Mouse (Mus musculus): ENCODE data around the gene Snap47. TPM values are rescaled to one million over a fixed set of nuclear protein-coding genes. Genes with fewer than 3 reads are reported as not detected.

Gene Snap47
- polyA plus RNA-seq, 1 experiment from 2014 or later: 622 TPM

DNA sequence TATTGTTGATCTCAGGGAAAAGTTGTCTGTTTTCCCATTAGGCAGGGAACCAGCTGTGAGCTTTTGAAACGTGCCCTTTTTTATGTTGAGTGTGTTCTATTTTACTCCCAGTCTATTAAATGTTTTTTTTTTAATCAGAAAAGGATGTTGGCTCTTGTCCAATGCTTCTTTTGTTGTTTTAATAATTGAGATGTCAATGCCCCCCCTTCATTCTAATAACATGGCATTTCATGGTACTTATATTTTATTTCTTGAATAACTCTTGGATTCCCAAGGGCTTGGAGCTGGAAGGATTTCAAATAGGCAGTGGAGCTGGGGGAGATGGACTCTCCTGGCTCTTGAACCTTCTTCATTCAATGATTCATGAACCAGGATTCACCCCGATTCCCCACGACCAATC is 85.0 kb downstream of the Snap47 start:
- Histone ChIP-seq H3K9me3 (ENCODE audit: control insufficient read depth, low read length) (no peaks in the 10 kb centered on the region), H3K4me1 (replicated peaks; ENCODE audit: control insufficient read depth, insufficient read depth, low read length) (0 out of 2 replicates have a peak, but pooled peaks cover 8% of the 10 kb centered on the region), H3K27me3 (ENCODE audit: control insufficient read depth, insufficient read depth, low read length) (no peaks in the 10 kb centered on the region), H3K4me3 (replicated peaks; ENCODE audit: low read length) (no peak overlapping the region), H3K4me2 (replicated peaks) (no peak overlapping the region), H3K27ac (no peak overlapping the region), H3K36me3 (replicated peaks; ENCODE audit: control insufficient read depth, insufficient read depth) (no peaks in the 10 kb centered on the region), H3K9ac (no peak overlapping the region)
- ATAC-seq (ENCODE audit: low FRiP score): no peak
- no peak for DNase-seq (ENCODE audit: low spot score)
- WGBS: 54% methylated on average over 3 of the region's 3 CpGs

DNA sequence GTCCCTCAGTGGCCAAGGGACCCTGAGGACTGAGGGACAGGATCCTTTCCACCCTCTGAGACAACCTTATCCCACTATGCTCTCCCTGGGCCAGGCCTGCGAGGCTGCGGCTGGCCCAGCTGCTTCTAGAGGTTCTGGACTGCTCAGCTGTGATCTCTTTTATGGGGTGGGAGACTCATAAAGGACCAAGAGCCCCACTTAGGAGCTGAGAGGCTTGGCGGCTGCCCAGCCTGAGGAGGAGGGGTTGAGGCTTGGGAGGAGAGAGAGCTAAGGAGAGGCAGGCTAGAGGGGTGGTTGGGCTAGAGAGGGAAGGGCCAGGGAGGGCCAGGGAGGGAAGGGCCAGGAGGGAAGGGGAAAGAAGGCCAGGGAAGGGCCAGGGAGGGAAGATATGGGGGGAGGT is 86.6 kb downstream of the Snap47 start:
- ATAC-seq (ENCODE audit: low FRiP score) (no peak), DNase-seq (ENCODE audit: low spot score) (no peak)
- Histone ChIP-seq H3K9ac (no peak overlapping the region), H3K27ac (no peak overlapping the region), H3K4me3 (replicated peaks; ENCODE audit: low read length) (no peak overlapping the region), H3K36me3 (replicated peaks; ENCODE audit: control insufficient read depth, insufficient read depth) (no peaks in the 10 kb centered on the region), H3K4me2 (replicated peaks) (no peak overlapping the region), H3K4me1 (replicated peaks; ENCODE audit: control insufficient read depth, insufficient read depth, low read length) (0 out of 2 replicates have a peak, but pooled peaks cover 8% of the 10 kb centered on the region), H3K27me3 (ENCODE audit: control insufficient read depth, insufficient read depth, low read length) (no peaks in the 10 kb centered on the region), H3K9me3 (ENCODE audit: control insufficient read depth, low read length) (no peaks in the 10 kb centered on the region)
- 63% methylated on average over 3 of the region's 3 CpGs for WGBS

DNA sequence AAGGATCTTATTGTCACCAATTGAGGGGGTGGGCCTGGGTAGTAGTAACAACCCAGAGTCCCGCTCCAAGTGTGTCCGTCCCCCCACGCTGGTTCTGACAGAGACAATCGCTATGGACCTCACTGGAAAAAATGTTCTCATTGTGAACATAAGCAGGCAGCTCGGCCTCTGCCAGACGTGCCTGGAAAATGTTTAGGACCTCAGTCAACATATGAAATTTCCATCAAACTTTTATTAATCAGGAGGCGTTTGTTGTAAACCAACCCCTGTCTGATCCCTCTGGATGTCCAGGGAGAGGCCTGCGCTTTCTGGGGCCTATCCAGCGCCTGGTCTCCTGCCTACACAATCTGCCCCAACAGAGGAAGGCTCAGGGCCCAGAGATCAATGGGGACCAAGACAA is 87.0 kb downstream of the Snap47 start:
- Histone ChIP-seq H3K4me1 (replicated peaks; ENCODE audit: control insufficient read depth, insufficient read depth, low read length) (0 out of 2 replicates have a peak, but pooled peaks cover 8% of the 10 kb centered on the region), H3K36me3 (replicated peaks; ENCODE audit: control insufficient read depth, insufficient read depth) (no peaks in the 10 kb centered on the region), H3K27me3 (ENCODE audit: control insufficient read depth, insufficient read depth, low read length) (no peaks in the 10 kb centered on the region), H3K9ac (no peak overlapping the region), H3K9me3 (ENCODE audit: control insufficient read depth, low read length) (no peaks in the 10 kb centered on the region), H3K4me2 (replicated peaks) (no peak overlapping the region), H3K4me3 (replicated peaks; ENCODE audit: low read length) (no peak overlapping the region), H3K27ac (no peak overlapping the region)
- no peak for ATAC-seq (ENCODE audit: low FRiP score)
- DNase-seq (ENCODE audit: low spot score): no peak
- 87% methylated on average over 9 of the region's 9 CpGs for WGBS

DNA sequence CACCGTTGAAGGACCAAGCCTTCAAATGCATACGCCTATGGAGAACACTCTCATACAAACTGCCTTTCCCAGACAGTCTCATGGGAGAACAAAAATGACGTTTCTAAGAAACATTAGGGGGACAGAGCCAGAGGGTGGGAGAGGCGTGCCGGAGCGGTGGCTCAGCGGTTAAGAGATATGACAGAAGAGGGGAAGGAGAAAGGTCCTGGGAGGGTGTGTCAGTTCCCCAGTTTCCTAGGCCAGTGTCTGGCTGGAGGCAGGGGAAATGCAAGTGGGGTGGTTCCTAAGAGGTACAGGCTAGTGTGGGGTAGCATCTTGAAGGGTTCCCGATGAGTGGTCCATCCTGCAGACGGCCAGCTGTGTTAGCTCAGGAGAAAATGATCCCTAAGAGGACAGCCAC is 89.7 kb downstream of the Snap47 start:
- Histone ChIP-seq H3K27ac (no peak overlapping the region), H3K4me2 (replicated peaks) (no peak overlapping the region), H3K9me3 (ENCODE audit: control insufficient read depth, low read length) (no peaks in the 10 kb centered on the region), H3K4me3 (replicated peaks; ENCODE audit: low read length) (no peak overlapping the region), H3K27me3 (ENCODE audit: control insufficient read depth, insufficient read depth, low read length) (no peaks in the 10 kb centered on the region), H3K9ac (no peak overlapping the region), H3K4me1 (replicated peaks; ENCODE audit: control insufficient read depth, insufficient read depth, low read length) (0 out of 2 replicates have a peak, but pooled peaks cover 7% of the 10 kb centered on the region), H3K36me3 (replicated peaks; ENCODE audit: control insufficient read depth, insufficient read depth) (no peaks in the 10 kb centered on the region)
- 84% methylated on average over 9 of the region's 9 CpGs for WGBS
- DNase-seq (ENCODE audit: low spot score) (no peak), ATAC-seq (ENCODE audit: low FRiP score) (no peak)

Other genes with a start within 250 kb of the Snap47 start
- 88.2 and 98.7 TPM in 2 replicates for gene Mrpl55, start 248.7 kb downstream of the Snap47 start, polyA plus RNA-seq (2014; fragmentation: Nextera tagmentation; extraction: Ambion mirVana)
- 21.4 and 25.0 TPM in 2 replicates for gene 2310033P09Rik, start 242.9 kb downstream of the Snap47 start, polyA plus RNA-seq (2014; fragmentation: Nextera tagmentation; extraction: Ambion mirVana)
- 611 and 652 TPM in 2 replicates for gene Arf1, start 222.9 kb downstream of the Snap47 start, polyA plus RNA-seq (2014; fragmentation: Nextera tagmentation; extraction: Ambion mirVana)
- gene Wnt3a, start 160.4 kb downstream of the Snap47 start, polyA plus RNA-seq (2014; fragmentation: Nextera tagmentation; extraction: Ambion mirVana): 0.40 and 0.43 TPM in 2 replicates
- 2.1 TPM in 2 replicates for gene Wnt9a, start 144.3 kb downstream of the Snap47 start, polyA plus RNA-seq (2014; fragmentation: Nextera tagmentation; extraction: Ambion mirVana)
- not detected in 2 replicates for gene Prss38, start 75.5 kb downstream of the Snap47 start, polyA plus RNA-seq (2014; fragmentation: Nextera tagmentation; extraction: Ambion mirVana)
- 17.6 and 19.8 TPM in 2 replicates for gene Jmjd4, start 1.1 kb downstream of the Snap47 start, polyA plus RNA-seq (2014; fragmentation: Nextera tagmentation; extraction: Ambion mirVana)
- 13.7 and 16.3 TPM in 2 replicates for gene Zfp867, start 21.3 kb upstream of the Snap47 start, polyA plus RNA-seq (2014; fragmentation: Nextera tagmentation; extraction: Ambion mirVana)
- 12.3 and 13.7 TPM in 2 replicates for gene Zkscan17, start 75.6 kb upstream of the Snap47 start, polyA plus RNA-seq (2014; fragmentation: Nextera tagmentation; extraction: Ambion mirVana)
- 0.10 and 0.11 TPM in 2 replicates for gene Nlrp3, start 90.4 kb upstream of the Snap47 start, polyA plus RNA-seq (2014; fragmentation: Nextera tagmentation; extraction: Ambion mirVana)
- not detected in 2 replicates for gene Olfr222, start 125.0 kb upstream of the Snap47 start, polyA plus RNA-seq (2014; fragmentation: Nextera tagmentation; extraction: Ambion mirVana)
- gene Olfr223, start 142.1 kb upstream of the Snap47 start, polyA plus RNA-seq (2014; fragmentation: Nextera tagmentation; extraction: Ambion mirVana): not detected in 2 replicates
- gene Mprip, start 210.1 kb upstream of the Snap47 start, polyA plus RNA-seq (2014; fragmentation: Nextera tagmentation; extraction: Ambion mirVana): 68.1 and 71.5 TPM in 2 replicates

Measured in hindbrain, embryonic 14.5 days (tissue).